Mouse (Mus musculus) liver, postnatal 0 days (tissue): Measurements from ENCODE around the gene Ccdc186. TPM values are rescaled to one million over a fixed set of nuclear protein-coding genes. Genes with fewer than 3 reads are reported as not detected.

Experiments
- ATAC-seq: fragments of 200-750 bp; cut with Nextera tagmentation; 2 replicates; pipeline ENCODE4 v1.8.0; 2017; ENCODE audit warnings: mild to moderate bottlenecking, moderate library complexity
- DNase-seq: peaks from one replicate; pipeline ENCODE4 v3.0.0-alpha.2; 2016
- H3K27ac ChIP-seq: fragments of 300-500 bp; sonication (generic); 2 replicates; pipeline ENCODE4 v1.5.1; 2014; ENCODE audit warnings: antibody characterized with exemption, moderate library complexity, mild to moderate bottlenecking, low read depth
- H3K27me3 ChIP-seq: fragments of 300-500 bp; sonication (generic); 2 replicates; pipeline ENCODE4 v1.6.1; 2014; ENCODE audit warnings: low read length, control low read depth, mixed read lengths; ENCODE audit not compliant: insufficient read depth
- H3K36me3 ChIP-seq: fragments of 300-500 bp; sonication (generic); replicated peaks from 2 replicates; pipeline ENCODE4 v1.6.1; 2014; ENCODE audit warnings: mild to moderate bottlenecking, control low read depth, low read length, moderate library complexity, mixed read lengths; ENCODE audit not compliant: insufficient read depth
- H3K4me1 ChIP-seq: fragments of 300-500 bp; sonication (generic); 2 replicates; pipeline ENCODE4 v1.6.1; 2014; ENCODE audit warnings: antibody characterized with exemption, mild to moderate bottlenecking, control low read depth; ENCODE audit not compliant: insufficient read depth
- H3K4me2 ChIP-seq: fragments of 300-500 bp; sonication (generic); 2 replicates; pipeline ENCODE4 v1.6.1; 2014; ENCODE audit warnings: low read depth, mild to moderate bottlenecking, low read length, moderate library complexity, mixed read lengths
- H3K4me3 ChIP-seq: fragments of 300-500 bp; sonication (generic); 2 replicates; pipeline ENCODE4 v1.5.1; 2014; ENCODE audit warnings: low read depth, low read length
- H3K9ac ChIP-seq: fragments of 300-500 bp; sonication (generic); replicated peaks from 2 replicates; pipeline ENCODE4 v1.6.1; 2014; ENCODE audit warnings: mild to moderate bottlenecking, moderate library complexity
- H3K9me3 ChIP-seq: fragments of 300-500 bp; sonication (generic); 2 replicates; pipeline ENCODE4 v1.6.1; 2016; ENCODE audit warnings: mild to moderate bottlenecking, control low read depth, low read length, mixed read lengths
- CTCF ChIP-seq: sonication (generic); IDR thresholded peaks from 2 replicates; pipeline ENCODE4 v1.5.1; 2016; ENCODE audit warnings: antibody characterized with exemption, low read depth
- EP300 ChIP-seq: IDR thresholded peaks from 2 replicates; pipeline ENCODE4 v1.6.1; 2016; ENCODE audit warnings: antibody characterized with exemption, low read depth, mild to moderate bottlenecking
- WGBS: fragments of 180-500 bp; shearing (Covaris S2); extraction: QIAGEN DNeasy Blood & Tissue Kit; methylation state at CpG from one replicate; pipeline ENCODE4 v1.1.7; 2014; ENCODE audit not compliant: insufficient replicate concordance; 5-methylcytosine and 5-hydroxymethylcytosine counted together
- polyA plus RNA-seq: library from polyadenylated mRNA; unstranded; fragments of >200 nt; fragmentation: Nextera tagmentation; extraction: Ambion mirVana; gene quantifications from 2 replicates; pipeline ENCODE4 v1.2.1, GENCODE M21; 2015

The Ccdc186 gene
- polyA plus RNA-seq = 3.8 and 4.6 TPM in 2 replicates

DNA sequence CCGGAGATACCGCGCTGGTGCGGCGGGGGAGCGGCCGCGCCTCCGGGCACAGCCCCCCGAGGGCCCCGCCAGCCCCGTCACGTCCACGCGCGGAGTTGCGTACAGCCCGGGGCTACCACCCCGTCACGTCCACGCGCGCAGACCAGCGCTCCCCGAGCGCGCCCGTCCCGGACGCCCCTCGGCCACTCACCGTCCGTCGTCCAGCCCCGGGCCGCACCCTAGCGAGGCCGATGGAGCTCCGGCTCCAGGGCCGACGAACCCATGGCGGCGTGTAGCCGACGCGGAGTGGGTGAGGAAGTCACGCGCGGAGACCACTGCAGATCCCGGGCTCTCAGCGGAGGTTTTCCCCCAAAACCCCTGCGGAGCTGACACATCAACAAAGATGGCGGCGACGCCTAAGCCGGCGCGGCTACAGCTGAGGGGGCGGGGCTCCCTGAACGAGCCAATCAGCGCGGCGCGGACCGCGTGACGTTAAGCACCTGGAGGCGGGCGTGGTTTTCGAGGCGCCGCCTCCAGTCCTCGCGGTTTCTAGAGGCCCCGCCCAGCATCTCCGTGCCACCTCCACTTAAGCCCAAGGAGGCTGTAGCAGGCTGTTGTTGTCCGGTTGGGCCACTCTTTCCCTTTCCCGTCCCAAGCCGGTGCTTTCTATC is at the start of gene Ccdc186:
Gene Ccdc186 (minus strand): TSS at position 393 of the 650 bp plus-strand sequence.
- DNase-seq (peak; percentile 97), ATAC-seq (peak; percentile 98)
- Histone ChIP-seq H3K4me1 (peaks cover 33% of the 10 kb centered on the region), H3K27me3 (no peaks in the 10 kb centered on the region), H3K9me3 (no peaks in the 10 kb centered on the region), H3K27ac (peak within 1 kb of the TSS; percentile 83), H3K9ac (peak within 1 kb of the TSS; percentile 91), H3K4me2 (peak within 1 kb of the TSS; percentile 88), H3K36me3 (no peaks in the 10 kb centered on the region), H3K4me3 (peak within 1 kb of the TSS; percentile 84)
- 2% methylated on average over 79 of the region's 79 CpGs for WGBS
- TF ChIP-seq EP300 = no peak
- no peak for TF ChIP-seq CTCF

DNA sequence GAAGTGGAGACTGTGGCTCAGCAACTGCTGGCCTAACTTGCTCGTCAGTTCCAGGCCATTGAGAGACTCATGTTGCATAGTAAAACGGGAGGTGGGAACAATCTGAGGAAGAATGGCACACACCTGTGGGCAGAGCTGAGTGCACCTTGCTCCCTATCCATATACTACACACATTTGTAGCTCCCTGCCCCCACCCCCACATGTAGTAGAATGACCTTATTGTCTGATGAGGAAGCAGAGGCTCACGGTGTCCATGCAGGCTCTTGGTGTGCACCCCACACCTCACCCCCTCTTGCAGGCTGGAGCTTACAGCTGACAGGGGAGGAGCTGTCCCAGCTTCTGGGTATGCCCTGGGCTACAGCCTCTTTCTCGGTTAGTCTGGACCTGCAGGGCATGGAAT is 45.7 kb upstream of the Ccdc186 start:
- Histone ChIP-seq H3K9ac (no peak overlapping the region), H3K36me3 (no peaks in the 10 kb centered on the region), H3K4me2 (no peak overlapping the region), H3K27me3 (peaks cover 43% of the 10 kb centered on the region), H3K4me1 (no peaks in the 10 kb centered on the region), H3K27ac (no peak overlapping the region), H3K4me3 (no peak overlapping the region), H3K9me3 (no peaks in the 10 kb centered on the region)
- DNase-seq = no peak
- TF ChIP-seq CTCF (no peak), EP300 (no peak)
- ATAC-seq = no peak
- WGBS = 58% methylated on average over 4 of the region's 4 CpGs

DNA sequence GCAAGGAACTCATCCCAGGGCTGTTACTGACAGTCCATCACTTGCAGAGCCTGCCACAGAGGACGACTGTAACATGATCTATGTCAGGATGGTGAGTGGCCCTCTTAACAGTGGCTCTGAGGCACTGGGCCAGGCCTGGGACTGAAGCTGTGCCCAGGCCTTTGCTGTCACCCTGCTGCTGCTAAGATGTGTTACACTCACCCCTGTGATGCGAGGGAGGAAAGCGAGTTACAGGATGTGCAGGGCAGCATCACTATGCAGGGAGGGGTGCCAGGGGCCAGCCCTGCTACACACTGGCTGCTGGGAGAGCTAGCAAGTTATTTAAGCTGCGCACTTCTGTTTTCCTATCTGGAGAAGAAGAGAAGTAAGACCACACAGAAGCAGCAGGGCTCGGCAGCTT is 34.5 kb upstream of the Ccdc186 start:
- no peaks in the 10 kb centered on the region for H3K4me1 ChIP-seq
- TF ChIP-seq EP300 (no peak), CTCF (no peak)
- no peak overlapping the region for H3K27ac ChIP-seq
- no peaks in the 10 kb centered on the region for H3K36me3 ChIP-seq
- 0 out of 2 replicates have a peak, but pooled peaks cover 3% of the 10 kb centered on the region for H3K27me3 ChIP-seq
- WGBS = 52% methylated on average over 5 of the region's 5 CpGs
- H3K4me3 ChIP-seq = no peak overlapping the region
- H3K9ac ChIP-seq = no peak overlapping the region
- DNase-seq (no peak), ATAC-seq (no peak)
- H3K4me2 ChIP-seq = no peak overlapping the region
- no peaks in the 10 kb centered on the region for H3K9me3 ChIP-seq

DNA sequence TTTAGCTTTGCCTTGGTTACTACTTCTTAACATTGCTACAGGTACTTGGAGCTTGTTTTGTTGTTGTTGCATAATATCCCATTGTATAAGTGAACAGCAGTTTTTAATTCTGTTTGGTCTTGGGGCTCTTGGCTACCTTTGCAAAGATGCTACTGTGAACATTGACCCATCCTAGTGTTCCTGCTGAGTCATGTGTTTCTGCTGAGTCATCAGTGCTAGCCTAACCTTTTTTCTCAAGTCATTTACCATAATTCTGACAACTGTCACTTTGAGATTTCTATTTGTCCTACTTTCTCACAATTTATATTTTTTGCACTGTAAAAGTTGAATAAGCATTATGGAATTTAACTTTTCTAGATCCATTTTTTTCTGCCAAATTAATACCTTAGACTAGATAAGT is 30.6 kb upstream of the Ccdc186 start:
- Histone ChIP-seq H3K4me1 (no peaks in the 10 kb centered on the region), H3K36me3 (no peaks in the 10 kb centered on the region), H3K27ac (no peak overlapping the region), H3K4me3 (no peak overlapping the region), H3K4me2 (no peak overlapping the region), H3K27me3 (no peaks in the 10 kb centered on the region), H3K9me3 (no peaks in the 10 kb centered on the region; the same call in 1 of the 2 replicates), H3K9ac (no peak overlapping the region)
- DNase-seq = no peak
- ATAC-seq = no peak
- TF ChIP-seq EP300 (no peak), CTCF (no peak)

DNA sequence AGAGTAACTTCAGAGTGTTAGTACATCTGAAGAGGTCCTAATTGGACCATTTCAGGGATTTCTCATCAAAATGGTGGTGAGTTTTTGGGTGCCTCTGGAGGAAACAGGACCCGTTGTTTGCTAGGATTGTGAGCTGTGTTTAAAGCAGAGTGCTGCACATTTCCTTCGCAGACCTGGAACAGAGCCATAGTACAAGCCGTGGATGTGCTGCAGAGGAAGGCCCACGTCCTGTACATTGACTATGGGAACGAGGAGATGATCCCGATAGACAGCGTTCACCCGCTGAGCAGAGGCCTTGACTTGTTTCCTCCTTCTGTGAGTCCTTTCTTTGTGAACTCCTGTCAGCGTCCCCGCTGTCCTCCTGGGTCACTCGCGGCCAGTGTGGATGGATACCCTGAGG is 21.0 kb upstream of the Ccdc186 start:
- WGBS = 78% methylated on average over 12 of the region's 12 CpGs
- Histone ChIP-seq H3K9me3 (peaks cover 6% of the 10 kb centered on the region; the same call in 1 of the 2 replicates), H3K36me3 (no peaks in the 10 kb centered on the region), H3K27me3 (no peaks in the 10 kb centered on the region), H3K4me2 (no peak overlapping the region), H3K27ac (no peak overlapping the region), H3K9ac (no peak overlapping the region), H3K4me3 (no peak overlapping the region), H3K4me1 (no peaks in the 10 kb centered on the region)
- ATAC-seq (no peak), DNase-seq (no peak)
- TF ChIP-seq CTCF = no peak
- no peak for TF ChIP-seq EP300

DNA sequence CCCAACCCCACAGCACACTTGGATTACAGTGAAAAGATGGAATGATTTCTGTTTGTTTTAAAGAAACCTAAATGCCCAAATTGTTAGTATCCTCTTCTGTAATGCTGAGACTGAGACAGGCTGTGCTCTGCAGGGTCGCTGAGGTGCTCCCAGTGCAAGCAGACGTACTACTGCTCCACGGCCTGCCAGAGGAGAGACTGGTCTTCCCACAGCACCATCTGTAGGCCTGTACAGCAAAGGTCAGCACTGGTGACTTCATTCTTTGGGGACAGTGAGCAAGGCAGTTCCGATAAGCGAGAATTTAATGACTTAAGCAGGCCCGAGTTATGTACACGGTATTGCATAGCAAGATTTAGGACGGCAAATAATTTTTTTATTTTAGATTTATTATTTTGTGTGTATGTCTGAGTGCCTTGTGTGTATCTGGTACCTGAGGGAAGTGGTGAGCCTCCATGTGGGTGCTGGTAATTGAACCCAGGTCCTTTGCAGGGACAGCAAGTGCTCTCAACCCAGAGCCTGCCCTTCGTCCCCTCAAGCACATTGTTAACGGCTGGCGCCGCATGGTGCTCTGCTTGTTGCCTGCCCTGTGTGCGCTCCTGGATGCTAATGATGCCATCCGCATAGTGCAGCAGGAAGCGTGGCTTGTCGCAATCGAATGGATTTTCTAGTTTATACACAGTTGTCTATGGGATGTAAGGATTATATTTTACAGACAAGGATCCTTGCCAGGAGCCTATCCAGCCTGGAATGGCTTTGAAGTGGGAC is 17.1 kb upstream of the Ccdc186 start:
- WGBS = 77% methylated on average over 17 of the region's 17 CpGs
- ATAC-seq = no peak

More for the DNA sequence above, 17.1 kb upstream of the Ccdc186 start:
- DNase-seq = no peak
- no peaks in the 10 kb centered on the region for H3K36me3 ChIP-seq
- H3K4me1 ChIP-seq = no peaks in the 10 kb centered on the region
- no peak for TF ChIP-seq EP300
- TF ChIP-seq CTCF = no peak
- no peak overlapping the region for H3K9ac ChIP-seq
- H3K9me3 ChIP-seq = no peaks in the 10 kb centered on the region
- H3K27me3 ChIP-seq = no peaks in the 10 kb centered on the region
- H3K4me3 ChIP-seq = no peak overlapping the region
- no peak overlapping the region for H3K4me2 ChIP-seq
- no peak overlapping the region for H3K27ac ChIP-seq
